Mouse (Mus musculus): ENCODE data around the gene Opcml.

DNA sequence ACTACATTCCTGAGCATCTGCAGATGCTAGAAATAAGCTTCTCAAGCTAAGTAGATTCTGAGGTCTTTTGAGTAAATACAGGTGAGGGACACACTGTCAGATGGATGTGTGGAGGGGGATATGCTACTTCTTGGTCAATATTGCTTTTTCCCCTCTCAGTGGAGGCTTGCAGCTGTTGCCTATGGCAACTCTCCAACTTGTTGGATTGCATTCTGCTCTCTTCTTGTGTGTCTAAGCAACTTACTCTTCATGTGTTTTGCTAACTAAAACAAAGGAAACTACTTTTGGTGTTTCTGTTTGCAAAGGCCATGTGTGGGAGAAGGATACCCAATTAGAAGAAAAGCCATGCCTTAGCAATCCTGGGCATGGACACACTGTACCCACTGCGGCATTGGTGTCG is 406.0 kb downstream of the Opcml start:
- TF ChIP-seq POLR2A (IDR thresholded peaks at IDR 0.05; ENCODE audit: borderline replicate concordance, low read depth, low read length) = no peak
- TF ChIP-seq CTCF (IDR thresholded peaks at IDR 0.05; ENCODE audit: low read depth, low read length) = no peak

Measured in bone marrow macrophage, adult 2 months (primary cell).